Mouse (Mus musculus): ENCODE data around the gene Grb14. TPM values are rescaled to one million over a fixed set of nuclear protein-coding genes. Genes with fewer than 3 reads are reported as not detected.
A peak's percentile ranks its signal among the peaks of the same experiment; 100 is the strongest.

The Grb14 gene
- total and polyA plus RNA-seq, 3 experiments, result 0.61 to 0.85 (median 0.74) TPM

- DNase-seq (ENCODE audit: extremely low read depth), result no peak
- Histone ChIP-seq H3K9ac (ENCODE audit: insufficient read depth, low read depth) (no peak overlapping the region), H3K27me3 (replicated peaks) (no peaks in the 10 kb centered on the region), H3K36me3 (replicated peaks in 1 of 2; ENCODE audit: control insufficient read depth in 1 of 2, insufficient read depth in 1 of 2, low read length in 1 of 2) (no peaks in the 10 kb centered on the region), H3K4me2 (ENCODE audit: insufficient read depth, low read depth, poor library complexity, severe bottlenecking) (no peak overlapping the region), H3K9me3 (replicated peaks; ENCODE audit: low read length) (no peaks in the 10 kb centered on the region), H3K27ac (ENCODE audit: insufficient read depth, low read depth) (no peak overlapping the region), H3K4me1 (ENCODE audit: control insufficient read depth in 1 of 2, insufficient read depth in 2 of 2) (no peaks in the 10 kb centered on the region), H3K4me3 (replicated peaks in 1 of 3; ENCODE audit: low read depth in 2 of 3, low read length in 2 of 3, poor library complexity in 1 of 3) (no peak overlapping the region), H3K79me2 (replicated peaks; ENCODE audit: control insufficient read depth, extremely low read depth, insufficient read depth, poor library complexity, severe bottlenecking) (no peaks in the 10 kb centered on the region)
- no peak for TF ChIP-seq ZNF384 (IDR thresholded peaks at IDR 0.05; ENCODE audit: low read depth, low read length)
- in situ Hi-C loops (cut with MboI; ENCODE audit: low pct_ligation_motif_present, low pct_unique_long_range_greater_than_20kb, low sequenced_read_pairs) (no loop called here), dilution Hi-C loops (cut with MboI; ENCODE audit: extremely low pct_ligation_motif_present, extremely low pct_unique_long_range_greater_than_20kb, low sequenced_read_pairs) (no loop called here)
Measured at GRCm38 (mm10) chr2:64966323-64966722, 58.5 kb downstream of the Grb14 start.

- Histone ChIP-seq H3K27me3 (replicated peaks) (no peaks in the 10 kb centered on the region), H3K4me2 (ENCODE audit: insufficient read depth, low read depth, poor library complexity, severe bottlenecking) (peak overlapping the region; percentile 47; the same call in 1 of the 2 replicates), H3K9ac (ENCODE audit: insufficient read depth, low read depth) (no peak overlapping the region), H3K9me3 (replicated peaks; ENCODE audit: low read length) (no peaks in the 10 kb centered on the region), H3K4me1 (ENCODE audit: control insufficient read depth in 1 of 2, insufficient read depth in 2 of 2) (no peaks in the 10 kb centered on the region), H3K27ac (ENCODE audit: insufficient read depth, low read depth) (no peak overlapping the region), H3K79me2 (replicated peaks; ENCODE audit: control insufficient read depth, extremely low read depth, insufficient read depth, poor library complexity, severe bottlenecking) (no peaks in the 10 kb centered on the region), H3K4me3 (replicated peaks in 1 of 3; ENCODE audit: low read depth in 2 of 3, low read length in 2 of 3, poor library complexity in 1 of 3) (no peak overlapping the region), H3K36me3 (replicated peaks in 1 of 2; ENCODE audit: control insufficient read depth in 1 of 2, insufficient read depth in 1 of 2, low read length in 1 of 2) (no peaks in the 10 kb centered on the region)
- TF ChIP-seq ZC3H11A (IDR thresholded peaks at IDR 0.05; ENCODE audit: low read depth, low read length), result no peak; the same call in 1 of the 2 replicates
- no peak for TF ChIP-seq USF2 (conservative IDR thresholded peaks at IDR 0.05; ENCODE audit: low read depth, low read length)
- TF ChIP-seq MEF2A (IDR thresholded peaks at IDR 0.05; ENCODE audit: borderline replicate concordance, low read depth, low read length), result no peak
- peak; percentile 83 for TF ChIP-seq SMC3 (IDR thresholded peaks at IDR 0.05; ENCODE audit: low read depth, low read length)
- TF ChIP-seq TCF12 (IDR thresholded peaks at IDR 0.05; ENCODE audit: low read depth, low read length), result no peak
- no peak for TF ChIP-seq MYC (IDR thresholded peaks at IDR 0.05; ENCODE audit: low read depth, low read length)
- no peak for TF ChIP-seq ZKSCAN1 (IDR thresholded peaks at IDR 0.05; ENCODE audit: borderline replicate concordance, low read depth, low read length)
- TF ChIP-seq RAD21 (IDR thresholded peaks at IDR 0.05; ENCODE audit: low read depth, low read length), result peak; percentile 74
- TF ChIP-seq CHD1 (IDR thresholded peaks at IDR 0.05; ENCODE audit: low read depth, low read length), result no peak
- TF ChIP-seq CTCF (conservative IDR thresholded peaks at IDR 0.05 in 1 of 2, IDR thresholded peaks at IDR 0.05 in 1 of 2; ENCODE audit: low read depth in 2 of 2, low read length in 2 of 2), result peak; percentile 39 to 78
- TF ChIP-seq ZMIZ1 (IDR thresholded peaks at IDR 0.05; ENCODE audit: low read depth, low read length), result no peak
- TF ChIP-seq USF1 (IDR thresholded peaks at IDR 0.05; ENCODE audit: low read depth, low read length), result no peak
- no peak for TF ChIP-seq MAX (IDR thresholded peaks at IDR 0.05; ENCODE audit: low read length)
- no peak for TF ChIP-seq SIN3A (IDR thresholded peaks at IDR 0.05; ENCODE audit: low read length)
- TF ChIP-seq MAZ (IDR thresholded peaks at IDR 0.05; ENCODE audit: low read depth, low read length), result no peak
- dilution Hi-C loops (cut with MboI; ENCODE audit: extremely low pct_ligation_motif_present, extremely low pct_unique_long_range_greater_than_20kb, low sequenced_read_pairs), result no loop called here
- in situ Hi-C loops (cut with MboI; ENCODE audit: low pct_ligation_motif_present, low pct_unique_long_range_greater_than_20kb, low sequenced_read_pairs), result no loop called here
- peak; percentile 53 for DNase-seq (ENCODE audit: extremely low read depth)
Measured at GRCm38 (mm10) chr2:64965227-64965864, 59.4 kb downstream of the Grb14 start.
